Mouse (Mus musculus): Measurements from ENCODE around the gene Sde2.
"Not testable (repeated sequence)": the region's sequence is repeated elsewhere in the genome, so short reads cannot be mapped to it uniquely, and the experiment has no call there.

Gene Sde2

DNA sequence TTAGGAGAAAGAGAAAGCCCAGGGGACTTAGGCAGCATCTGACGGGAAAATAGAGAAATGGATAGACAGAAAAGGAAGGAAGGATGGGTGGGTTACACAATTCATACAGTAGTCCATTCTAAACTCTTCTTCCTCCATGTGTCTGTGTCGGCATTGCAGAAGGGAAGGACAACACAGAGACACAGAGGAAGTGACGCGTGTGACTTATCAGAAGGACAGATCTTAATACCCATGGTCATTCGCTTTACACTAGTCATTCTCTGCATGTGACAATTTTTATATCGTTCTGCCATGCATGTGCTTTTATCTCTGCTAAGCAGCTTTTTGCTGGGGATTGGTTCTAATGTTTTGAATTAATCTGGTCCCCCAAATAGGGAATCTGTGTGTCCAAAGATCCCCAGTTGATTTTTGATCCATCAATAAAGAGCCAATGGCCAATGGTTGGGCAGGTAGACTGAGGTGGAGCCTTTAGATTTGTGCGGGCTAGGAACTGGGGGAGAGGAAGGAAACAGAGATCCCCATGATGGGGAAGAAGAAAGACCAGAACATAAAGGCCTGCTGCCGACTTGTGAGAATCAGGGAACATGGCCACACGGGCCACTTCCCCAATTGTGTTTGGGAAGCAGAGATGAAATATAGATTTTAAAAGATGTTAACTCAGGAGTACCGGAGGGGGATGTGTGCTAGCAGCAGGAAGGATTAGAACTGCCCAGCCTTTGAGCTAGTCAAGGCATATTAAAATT, 15.5 kb upstream of the Sde2 start:
- no peak for DNase-seq

DNA sequence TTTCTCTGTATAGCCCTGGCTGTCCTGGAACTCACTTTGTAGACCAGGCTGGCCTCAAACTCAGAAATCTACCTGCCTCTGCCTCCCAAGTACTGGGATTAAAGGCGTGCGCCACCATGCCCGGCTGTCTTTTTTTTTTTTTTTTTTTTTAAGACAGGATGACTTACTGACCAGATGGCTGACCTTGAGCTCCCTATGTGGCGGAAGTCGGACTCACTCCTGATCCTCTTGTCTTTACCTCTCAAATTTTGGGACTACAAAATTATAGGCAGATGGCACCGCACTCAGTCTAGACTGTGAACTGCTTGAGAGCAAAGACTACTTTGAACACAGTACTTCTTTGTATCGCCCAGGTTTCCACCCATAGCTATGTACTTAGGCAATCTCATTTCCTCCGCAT, 14.5 kb upstream of the Sde2 start:
- DNase-seq, result not testable (repeated sequence)

DNA sequence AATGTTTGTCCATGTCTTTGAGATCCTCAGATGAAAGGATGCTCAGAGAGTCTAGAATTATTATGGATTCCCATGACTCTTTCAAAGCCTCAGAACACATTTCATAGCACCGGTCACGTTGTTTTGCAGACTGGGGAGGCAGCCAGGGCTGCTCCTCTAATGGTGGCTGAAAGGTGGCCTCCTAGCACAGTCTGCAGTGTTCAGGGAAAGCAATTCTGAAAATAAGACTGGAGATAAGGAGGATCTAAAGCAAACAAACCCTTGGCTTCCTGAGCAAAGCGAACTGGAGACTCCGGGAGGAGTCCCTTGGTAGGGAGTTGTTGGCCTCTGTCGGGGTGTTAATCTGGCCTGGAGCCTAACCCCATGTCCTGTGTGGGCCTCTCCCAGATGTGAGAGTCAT, 13.7 kb upstream of the Sde2 start:
- DNase-seq, result no peak

DNA sequence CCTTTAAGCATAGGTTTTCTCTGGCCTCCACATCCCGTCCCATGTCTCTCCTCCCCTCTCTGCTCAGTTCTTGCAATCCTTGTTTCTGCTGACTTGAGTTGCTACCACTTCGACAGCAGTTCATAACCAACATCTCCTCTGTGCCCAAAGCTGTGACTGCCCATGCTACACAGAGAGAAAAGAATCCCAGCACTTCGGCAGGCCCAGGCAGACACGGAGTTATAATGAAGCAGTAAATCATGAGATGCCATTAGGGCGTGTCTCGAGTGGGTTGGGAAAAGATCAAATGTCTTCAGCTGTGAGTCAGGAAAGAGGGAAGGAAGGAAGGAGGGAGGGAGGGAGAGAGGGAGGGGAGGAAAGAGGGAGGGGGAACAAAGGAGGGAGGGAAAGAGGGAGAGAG, 12.9 kb upstream of the Sde2 start:
- no peak for DNase-seq

DNA sequence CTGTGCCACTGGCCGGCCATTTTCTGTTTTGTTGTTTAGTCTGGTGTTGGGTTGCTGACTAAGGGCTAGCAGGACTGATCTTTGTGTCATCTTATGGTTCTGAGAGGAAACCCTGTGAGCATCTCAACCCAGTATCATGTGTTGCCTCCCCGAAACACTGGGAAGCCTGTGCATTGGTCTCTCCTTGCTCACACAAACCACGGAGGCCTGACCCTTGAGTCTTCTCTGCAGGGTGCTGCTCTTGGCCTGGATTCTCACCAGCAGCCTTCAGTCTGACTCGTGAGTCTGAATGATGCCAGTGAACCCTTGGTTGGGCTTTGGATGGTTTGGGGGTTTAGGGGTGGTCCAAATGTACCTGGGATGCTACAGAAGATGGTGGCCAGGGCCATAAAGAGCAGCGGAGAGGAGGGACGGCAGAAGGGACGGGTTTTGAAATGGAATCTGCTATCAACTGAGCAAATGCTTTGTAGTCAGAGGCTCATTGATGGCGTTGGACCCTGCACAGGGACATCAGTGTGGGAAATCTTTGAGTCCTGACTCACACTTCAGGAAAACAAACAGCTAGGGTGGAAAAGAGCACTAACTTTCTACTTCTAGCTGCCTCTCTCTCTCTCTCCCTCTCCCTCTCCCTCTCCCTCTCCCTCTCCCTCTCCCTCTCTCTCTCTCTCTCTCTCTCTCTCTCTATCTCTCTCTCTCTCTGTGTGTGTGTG, 11.6 kb upstream of the Sde2 start:
- DNase-seq, result no peak

DNA sequence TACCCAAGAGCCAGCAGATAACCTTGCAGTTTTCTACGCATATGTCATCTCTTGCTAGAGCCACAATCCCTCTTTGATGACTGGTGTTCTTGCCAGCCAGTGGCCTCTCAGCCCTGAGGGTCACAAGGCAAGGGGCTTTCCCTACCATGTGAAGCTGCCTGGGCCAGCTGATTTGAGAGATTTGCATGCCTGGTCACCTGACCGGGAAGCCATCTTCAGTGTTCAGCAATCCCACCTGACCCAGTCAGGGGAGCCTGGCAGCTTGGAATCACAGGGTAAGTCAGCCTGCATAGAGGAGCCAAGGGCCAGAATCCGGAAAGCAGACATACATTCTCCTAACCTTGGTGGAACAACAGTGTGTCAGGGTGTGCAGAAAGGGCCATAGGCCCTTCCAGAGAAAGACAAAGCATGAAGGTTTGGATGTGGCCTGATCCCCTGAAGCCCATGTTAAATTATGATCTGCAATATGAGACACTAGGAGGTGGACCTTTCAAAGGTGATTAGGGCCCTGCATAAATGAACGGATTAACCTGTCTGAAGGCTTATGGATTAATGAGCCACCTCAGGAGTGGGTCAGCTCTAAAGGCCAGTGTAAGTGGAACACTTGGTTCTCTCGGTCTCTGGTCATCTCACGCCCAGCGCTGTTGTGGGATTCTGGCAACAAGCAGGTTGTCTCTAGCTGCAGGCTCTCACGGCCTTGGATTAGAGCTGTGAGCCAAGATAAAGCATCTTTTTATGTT, 9.2 kb upstream of the Sde2 start:
- no peak for DNase-seq

DNA sequence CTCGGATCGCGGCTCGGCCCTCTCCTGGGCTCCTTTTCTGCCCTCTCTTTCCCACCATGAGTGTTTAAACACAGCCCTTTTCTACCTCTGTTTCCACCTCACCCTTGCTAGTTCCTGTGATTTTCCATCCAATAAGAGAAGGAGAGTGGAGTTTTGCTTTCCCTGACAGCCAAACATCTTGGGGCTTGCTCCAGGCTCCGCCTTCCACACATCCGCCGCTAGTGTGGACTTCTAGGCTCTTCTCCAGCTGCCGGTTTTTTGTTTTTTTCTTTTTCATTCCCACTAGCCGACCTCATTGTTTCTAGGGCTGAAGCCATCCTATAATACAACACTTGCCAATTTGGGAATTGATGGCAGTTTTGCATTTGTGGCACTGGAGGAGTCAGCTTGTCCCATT, 2.8 kb upstream of the Sde2 start:
- DNase-seq, result peak; percentile 84

DNA sequence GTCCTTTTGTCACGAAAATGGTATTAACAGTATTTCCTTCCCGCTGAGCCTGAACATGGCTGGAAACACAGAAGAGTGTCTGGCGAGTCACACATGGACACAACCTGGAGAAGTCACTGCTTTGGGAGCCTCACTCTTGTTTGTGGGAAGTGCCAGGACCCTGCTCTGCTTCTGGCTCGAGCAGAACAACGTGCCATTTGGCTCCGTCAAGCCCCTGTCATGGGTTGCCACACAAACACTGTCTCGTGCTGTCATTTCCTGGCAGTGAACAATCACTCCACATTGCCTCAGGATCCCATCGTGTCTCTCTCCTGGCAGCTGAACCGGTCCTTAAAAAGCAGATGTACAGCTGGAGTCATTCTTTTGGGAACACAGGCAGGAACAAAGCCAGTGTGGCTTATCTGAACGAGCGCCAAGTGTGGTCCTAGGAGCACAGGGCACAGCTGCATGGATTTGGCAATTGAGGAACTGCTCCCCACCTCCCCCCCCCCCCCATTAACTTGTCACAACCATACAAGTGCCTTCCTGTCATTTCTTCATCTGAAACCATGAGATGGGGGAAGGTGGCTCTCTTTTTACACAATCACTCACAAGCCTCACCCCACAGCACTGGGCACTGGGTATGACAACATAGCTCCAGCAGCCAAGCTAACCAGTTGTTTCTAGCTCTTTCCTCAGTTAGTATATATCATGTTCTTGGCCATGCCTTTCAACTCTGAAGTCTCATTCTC, 2.3 kb upstream of the Sde2 start:
- DNase-seq, result peak; percentile 85

DNA sequence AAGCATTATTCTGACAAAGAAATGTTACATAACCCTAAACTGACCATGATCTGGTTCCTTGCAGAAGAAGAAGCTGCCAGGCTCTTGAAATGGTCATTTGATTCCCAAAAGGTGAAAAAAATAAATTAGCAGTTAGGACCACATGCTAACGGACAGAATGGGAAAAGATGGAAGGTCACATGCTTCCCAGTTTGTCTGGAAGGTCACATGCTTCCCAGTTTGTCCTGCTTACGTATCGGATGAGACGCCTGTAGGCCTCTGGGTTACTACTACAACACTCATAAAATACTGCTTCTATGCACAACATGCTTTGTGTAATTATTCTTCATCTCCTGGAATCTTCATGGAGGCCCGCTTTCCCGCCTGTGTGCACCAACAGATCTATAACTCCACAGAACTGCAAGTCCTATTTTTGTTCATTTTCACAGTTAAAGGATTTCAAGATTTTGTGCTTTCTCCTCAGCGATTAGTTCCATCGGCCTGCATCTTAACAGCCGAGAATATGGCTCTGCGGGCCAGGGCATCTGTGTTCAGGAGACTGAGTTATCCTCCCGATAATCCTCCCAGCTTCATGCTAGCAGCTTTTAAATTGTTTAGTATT, 1.1 kb upstream of the Sde2 start:
- peak; percentile 26 for DNase-seq

DNA sequence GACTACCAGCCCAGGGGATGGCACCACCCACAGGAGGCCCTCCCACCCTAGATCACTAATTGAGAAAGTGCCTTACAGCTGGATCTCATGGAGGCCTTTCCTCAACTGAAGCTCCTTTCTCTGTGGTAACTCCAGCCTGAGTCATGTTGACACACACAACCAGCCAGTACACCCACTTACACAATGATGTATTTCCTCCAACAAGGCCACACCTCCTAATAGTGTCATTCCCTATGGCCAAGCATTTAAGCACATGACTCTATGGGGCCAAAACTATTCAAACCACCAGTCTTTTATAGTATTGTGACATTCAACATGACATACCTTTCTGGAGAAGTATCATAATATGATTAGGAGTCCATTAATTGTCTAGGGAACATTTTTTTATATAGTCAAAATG, 7.8 kb downstream of the Sde2 start:
- no peak for DNase-seq

DNA sequence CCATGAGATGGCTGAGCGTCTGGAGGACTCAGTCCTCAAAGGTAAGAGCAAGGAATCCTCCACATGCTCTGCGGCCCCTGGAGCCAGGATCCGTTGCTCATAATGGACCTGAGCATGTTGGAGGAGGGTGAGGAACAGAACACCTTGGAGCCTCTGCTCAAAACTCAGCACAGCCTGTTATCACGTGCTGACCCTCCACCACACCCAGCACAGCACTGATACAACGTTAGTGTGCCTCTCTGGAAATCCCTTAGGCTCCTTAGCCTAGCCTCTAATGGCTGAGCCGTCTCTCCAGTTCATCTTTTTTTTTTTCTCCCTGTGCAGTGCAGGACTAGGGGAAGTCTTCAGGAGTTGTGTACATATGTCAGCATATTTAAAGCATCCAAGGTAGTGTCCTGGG, 9.1 kb downstream of the Sde2 start:
- no peak for DNase-seq

DNA sequence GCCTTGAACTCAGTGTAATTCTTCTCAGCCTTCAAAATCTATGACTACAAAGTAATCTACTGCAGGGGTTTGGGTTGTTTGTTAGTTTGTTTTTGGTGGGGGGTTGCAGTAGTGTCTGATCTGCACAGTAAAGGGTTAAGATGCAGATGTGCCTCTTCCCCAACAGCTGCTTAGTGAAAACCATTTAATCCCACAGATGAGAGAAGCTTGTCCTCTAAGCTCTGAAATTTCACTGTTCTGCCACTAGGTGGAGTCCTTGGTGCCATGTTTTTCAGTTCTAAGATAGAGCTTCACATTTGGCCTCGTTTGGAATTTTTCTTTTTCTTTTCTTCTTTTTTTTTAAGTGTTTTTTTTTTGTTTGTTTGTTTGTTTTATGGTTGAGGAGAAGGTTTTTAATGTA, 12.7 kb downstream of the Sde2 start:
- no peak for DNase-seq

DNA sequence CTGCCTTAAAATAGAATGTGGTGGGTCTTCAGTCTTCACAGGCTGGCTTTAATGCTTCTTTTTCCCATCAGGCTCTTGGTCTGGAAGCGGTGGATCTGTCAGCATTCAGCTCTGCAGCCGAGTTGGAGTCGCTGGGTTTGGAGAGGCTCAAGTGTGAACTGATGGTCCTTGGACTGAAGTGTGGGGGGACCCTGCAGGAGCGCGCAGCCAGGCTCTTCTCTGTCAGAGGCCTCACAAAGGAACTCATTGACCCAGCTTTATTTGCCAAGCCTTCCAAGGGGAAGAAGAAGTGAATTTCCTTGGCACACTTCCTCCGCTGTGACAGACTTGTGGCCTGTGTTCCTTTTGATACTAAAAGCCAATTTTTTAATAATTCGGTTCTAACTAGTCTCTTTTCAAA, 15.1 kb downstream of the Sde2 start:
- no peak for DNase-seq

DNA sequence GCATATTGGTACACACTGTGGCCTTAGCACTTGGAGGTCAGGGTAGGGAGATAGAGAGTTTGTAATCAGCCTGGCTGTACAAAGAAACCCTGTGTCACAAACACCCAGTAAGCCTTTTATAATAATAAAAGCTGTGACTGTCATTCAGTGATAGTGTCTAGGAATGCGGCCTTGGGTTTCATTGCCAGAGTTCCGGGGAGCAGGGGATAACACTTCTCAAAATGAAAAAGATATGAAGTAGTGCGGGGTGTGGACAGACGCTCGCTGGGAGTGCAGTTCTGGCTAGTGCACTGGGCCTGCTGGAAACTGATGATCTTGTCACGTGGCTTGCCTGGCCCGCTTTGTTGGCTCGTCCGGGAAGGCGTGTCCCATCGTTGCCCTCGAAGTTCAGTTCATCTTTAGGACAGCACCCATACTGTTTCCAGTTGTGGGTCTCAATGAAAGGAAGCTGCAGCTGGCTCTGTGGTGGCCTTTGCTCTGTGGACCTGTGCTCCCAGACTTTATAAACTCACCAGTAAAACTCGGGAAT, 19.3 kb downstream of the Sde2 start:
- no peak for DNase-seq

DNA sequence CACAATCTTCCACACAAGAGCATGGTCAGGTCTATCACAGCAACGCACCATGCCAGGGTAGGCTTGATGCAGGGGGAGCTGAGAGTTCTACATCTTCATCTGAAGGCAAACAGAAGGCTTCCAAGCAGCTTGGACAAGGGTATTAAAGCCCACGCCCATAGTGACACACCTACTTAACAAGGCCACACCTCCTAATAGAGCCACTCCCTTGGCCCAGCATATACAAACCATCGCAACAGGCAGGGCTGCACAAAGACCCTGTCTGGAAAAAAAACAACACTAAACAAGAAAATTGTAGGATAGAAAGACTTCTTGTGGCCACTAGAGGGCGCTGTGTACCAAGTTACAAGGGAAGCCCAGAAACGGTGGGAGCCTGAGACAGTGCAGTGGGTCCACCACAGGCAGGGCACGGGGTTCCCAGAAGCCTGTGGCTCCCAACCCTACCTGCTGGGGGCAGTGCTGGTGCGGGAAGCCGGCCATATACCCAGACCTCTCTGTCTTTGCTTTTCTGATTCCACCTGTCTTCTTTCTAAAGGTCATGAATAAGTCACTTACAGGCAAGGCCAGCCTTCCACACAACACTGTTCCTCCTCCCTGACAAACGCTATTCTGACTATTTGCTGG, 23.0 kb downstream of the Sde2 start:
- no peak for DNase-seq

DNA sequence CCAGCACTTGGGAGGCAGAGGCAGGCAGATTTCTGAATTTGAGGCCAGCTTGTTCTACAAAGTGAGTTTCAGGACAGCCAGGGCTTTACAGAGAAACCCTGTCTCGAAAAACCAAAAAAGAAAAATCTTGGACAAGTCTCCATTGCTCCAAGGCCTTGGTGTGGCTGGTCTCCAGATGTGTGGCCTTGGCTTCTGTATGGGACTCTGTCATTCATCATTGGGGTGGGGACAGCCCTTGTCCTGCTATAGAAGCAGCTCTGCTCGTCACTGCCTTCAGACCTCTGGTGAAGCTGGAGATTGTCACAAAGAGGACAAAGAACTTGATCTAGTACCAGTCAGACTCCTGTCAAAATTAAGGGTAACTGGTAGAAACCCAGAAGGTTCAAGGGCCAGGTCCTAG, 23.7 kb downstream of the Sde2 start:
- no peak for DNase-seq

DNA sequence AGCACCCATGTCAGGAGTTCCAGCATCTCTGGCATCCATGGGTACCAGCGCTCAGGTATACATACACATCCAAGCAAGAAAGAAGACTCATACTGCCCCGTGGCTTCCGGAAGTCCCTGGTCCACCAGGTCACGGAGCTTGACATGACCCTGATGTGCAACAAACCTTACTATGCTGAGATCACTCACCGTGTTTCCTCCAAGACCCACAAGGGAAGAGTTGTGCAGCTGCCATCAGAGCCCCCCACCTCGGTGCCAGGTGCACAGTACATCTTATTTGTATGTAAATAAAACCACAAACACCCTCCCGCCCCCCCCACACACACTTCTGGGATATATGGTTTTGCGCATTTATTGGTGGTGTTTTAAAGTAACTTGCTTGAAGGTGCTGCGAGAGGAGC, 24.2 kb downstream of the Sde2 start:
- no peak for DNase-seq

DNA sequence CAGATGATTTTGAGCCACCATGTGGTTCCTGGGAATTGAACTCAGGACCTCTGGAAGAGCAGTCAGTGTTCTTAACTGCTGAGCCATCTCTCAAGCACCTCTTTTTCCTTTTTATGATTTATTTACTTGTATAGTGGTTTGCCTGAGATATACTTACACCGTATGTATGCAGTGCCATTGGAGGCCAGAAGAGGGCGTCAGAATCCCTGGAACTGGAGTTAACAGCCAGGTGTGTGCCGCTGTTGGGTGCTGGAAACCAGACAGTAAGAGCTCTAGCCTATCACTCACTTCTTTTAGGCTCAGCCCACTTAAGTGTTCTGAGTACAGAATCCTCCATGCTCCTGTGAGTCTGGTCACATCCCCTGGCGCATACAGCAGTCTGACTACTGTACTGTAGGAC, 26.5 kb downstream of the Sde2 start:
- no peak for DNase-seq

DNA sequence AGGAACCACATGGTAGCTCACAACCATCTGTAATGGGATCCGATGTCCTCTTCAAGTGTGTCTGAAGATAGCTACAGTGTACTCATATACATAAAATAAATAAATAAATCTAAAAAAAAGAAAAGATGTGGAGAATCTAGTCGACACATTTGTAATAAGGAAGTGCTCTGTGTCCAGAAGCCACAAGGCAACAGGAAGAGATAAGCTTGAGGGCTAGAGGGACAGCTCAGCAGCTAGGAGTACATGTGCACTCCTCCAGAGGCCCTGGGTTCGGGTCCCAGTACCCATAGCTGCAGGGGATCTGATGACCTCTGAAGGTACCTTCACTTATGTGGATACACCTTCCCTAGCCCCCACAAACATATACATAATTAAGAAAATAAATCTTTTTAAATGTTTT, 30.8 kb downstream of the Sde2 start:
- no peak for DNase-seq

DNA sequence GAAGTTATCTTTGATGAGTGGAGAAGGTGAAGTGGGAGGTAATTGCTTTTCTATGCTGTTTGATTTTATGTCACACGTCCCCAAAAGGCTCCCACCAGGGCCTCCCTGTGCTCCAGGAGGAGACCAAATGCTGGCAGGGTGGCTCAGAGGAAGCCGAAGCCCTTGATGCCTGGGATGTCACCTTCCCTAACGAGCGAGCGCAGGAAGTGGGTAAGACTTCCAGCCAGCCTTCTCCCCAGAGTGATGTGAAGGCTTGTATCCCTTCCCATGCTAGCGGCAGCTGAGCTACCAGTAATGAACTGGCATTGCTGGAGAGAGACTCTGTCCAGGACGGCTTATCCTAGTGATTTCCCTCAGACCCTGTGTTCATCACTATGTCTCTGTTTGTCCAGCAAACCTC, 32.8 kb downstream of the Sde2 start:
- no peak for DNase-seq

DNA sequence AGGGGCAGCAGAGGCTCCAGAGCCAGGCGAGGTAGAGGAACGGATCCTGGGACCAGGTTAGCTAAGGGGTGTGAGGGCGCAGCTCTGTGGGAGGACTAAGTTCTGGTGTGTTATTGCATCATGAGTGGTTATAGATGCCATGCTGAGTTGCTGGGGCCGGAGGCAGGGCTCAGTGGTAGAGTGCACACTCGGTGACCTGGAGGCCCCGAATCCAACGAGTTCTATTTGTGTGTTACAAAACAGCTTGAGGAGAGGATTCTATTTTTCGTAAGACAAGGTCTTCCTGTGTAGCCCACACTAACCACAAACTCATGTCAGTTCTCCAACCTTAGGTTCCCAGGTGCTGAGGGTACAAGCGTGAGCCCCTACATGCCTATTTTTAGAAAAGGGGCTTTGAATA, 33.6 kb downstream of the Sde2 start:
- DNase-seq, result no peak

DNA sequence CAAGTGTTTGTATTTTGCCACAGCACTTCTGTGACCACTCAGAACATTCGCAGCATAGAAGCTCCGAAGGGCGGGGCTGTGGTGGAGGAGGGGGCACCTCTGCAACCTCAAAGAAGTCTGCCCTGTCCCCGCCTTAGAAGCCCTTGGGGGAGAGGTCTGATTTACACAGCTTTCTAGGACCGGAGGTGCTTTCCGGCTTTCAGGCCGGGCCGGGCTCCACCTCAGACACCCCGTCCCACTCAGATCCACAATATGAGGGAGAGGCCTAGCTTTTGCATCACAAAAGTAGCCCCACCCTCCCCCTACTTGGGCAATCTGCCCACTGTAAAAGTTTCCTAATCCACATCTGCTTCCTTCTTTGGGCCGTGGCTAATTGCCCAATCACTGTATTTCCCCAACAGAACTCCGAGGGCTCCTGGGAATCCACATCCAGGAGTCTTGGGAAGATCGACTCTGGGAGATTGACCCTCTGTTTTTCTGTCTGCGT, 37.7 kb downstream of the Sde2 start:
- no peak for DNase-seq
